Mouse (Mus musculus): ENCODE measurements at regions not wholly inside any gene's neighbourhood (a gene's known extent, or its start where the extent isn't known, plus 50 kb on each side); places are given as distances from the start of the nearest gene placed in this dataset.
"Not testable (repeated sequence)": the region's sequence is repeated elsewhere in the genome, so short reads cannot be mapped to it uniquely, and the experiment has no call there.

- no peak for DNase-seq (ENCODE audit: low read depth in 2 of 2, low spot score in 2 of 2)
Measured at GRCm38 (mm10) chr13:46038441-46039331, 73.9 kb upstream of the Atxn1 start.

GRCm38 (mm10) chr13:46032281-46032680 lies 67.5 kb upstream of the Atxn1 start:
- no peak for DNase-seq (ENCODE audit: low read depth in 2 of 2, low spot score in 2 of 2)

GRCm38 (mm10) chr13:46026018-46026417 lies 61.2 kb upstream of the Atxn1 start:
- DNase-seq (ENCODE audit: low read depth in 2 of 2, low spot score in 2 of 2), result no peak

- DNase-seq (ENCODE audit: low read depth in 2 of 2, low spot score in 2 of 2), result no peak
Measured at GRCm38 (mm10) chr13:46023630-46024041, 58.8 kb upstream of the Atxn1 start.

DNA sequence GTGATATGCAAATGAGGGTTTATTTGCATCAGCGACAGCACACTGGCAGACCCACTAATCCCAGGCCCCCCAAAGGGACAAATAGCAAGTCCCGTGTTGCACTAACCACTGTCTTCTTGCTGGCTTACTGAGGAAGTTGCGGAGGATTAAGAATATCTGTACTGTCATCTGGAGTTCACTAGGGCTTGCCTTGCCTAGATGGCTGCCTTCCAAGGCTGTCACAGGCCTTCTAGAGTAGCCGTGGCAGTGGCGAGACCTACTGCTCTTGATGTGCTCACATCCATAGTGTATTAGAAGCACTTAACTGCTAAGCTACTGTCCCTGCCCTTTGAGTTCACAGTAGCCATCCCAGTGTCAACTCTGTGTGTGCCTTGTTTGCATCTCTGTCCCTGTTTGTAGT lies 58.4 kb upstream of the Atxn1 start:
- DNase-seq (ENCODE audit: low read depth in 2 of 2, low spot score in 2 of 2), result no peak

DNA sequence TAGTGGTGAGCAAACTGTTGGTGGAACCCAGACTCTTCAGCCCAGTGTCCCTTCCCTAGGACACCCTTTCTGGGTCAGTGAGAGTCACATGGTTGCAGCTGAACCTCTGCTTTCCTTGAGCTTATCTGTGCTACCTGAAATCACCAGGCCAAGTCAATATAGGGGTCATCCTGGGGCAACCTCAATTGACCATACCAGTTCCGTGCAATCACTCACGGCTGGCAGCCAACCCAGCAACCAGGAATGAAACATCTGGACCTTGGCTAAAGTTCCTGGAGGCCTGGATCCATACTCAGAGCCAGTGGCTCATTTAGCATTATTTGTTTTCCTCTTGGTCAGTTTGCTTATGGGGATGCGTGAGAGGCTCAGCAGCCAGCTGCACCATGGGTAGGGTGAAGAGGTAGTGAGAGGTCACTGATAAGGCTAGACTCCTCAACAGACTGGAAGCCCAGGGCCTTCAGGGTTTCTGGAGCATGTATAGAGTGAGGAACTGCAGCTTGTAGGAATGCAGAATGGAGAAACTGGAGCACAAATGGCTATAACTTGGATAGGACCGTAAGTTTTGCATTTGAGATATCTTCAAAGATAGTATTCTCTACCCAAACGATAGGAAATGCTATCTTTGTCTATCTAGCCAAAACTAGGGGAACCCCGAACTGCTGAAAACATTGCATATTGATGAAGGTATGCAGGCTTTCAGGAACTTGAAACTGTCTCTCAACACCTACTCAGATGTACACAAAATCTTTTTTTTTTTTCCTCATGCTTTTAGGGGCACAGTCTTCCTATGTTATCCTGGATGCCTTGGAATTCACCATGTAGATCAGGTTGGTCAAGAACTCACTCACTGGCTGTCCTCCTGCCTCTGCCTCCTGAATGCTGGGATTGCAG lies 56.4 kb upstream of the Atxn1 start:
- DNase-seq (ENCODE audit: low read depth in 2 of 2, low spot score in 2 of 2), result no peak

DNA sequence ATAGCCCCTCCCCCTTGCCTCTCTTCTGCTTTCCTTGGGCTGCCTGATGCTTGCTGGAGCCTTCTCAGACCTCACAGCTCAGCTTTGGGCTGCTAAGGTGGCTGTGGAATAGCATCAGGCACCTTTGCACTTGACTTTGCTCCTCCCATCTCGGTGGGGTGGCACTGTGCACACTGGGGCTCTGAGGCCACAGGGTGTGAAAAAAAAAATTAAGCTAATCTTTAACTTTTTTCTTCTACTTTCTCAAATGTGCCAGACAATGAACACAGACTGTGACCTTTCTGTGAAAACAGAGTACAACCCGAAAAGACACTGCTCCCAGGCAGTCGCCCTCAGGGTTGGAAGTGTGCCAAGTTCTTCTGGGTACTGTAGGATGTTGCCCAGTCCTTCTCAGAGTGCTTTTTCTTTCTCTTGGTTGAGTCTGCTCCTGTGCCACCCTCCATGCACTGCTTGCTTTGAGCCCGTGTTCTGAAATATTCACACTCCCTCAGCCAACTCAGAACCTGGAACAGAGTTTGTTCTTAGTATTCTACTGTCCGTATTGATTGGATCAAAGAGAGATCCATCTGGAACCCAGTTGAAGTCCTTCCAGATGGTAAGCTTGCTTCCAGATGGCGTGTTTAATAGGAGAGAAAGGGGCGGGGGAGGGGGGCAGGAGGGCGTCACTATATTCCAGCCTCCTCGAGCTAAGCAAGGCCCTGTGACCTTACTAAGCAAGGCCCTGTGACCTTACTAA lies 54.8 kb upstream of the Atxn1 start:
- no peak for DNase-seq (ENCODE audit: low read depth in 2 of 2, low spot score in 2 of 2)

DNA sequence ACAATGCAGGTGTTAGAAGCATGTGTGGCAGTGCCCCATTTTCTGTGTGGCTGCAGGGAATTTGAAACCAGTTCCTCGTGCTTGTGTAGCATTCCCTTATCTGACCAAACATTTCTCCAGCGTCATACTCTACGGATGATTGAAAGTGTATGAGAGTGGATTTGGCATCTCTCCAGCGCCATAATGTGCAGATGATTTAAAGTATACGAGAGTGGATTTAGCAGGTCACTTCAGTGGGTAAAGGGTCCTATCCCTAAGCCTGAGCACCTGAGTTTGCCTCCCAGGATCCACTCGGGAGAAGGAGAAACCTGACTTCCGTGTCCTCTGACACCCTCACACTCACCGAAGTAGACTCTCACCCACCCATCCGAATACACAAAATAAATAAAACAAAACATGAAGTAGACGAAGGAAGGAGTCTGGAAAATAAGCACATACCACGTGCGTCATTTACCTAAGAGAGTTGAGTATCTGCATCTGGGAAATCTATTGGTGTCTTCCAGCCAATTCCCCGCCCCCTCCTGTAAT lies 54.2 kb upstream of the Atxn1 start:
- DNase-seq (ENCODE audit: low read depth in 2 of 2, low spot score in 2 of 2), result no peak

- no peak for DNase-seq (ENCODE audit: low read depth in 2 of 2, low spot score in 2 of 2)
Measured at GRCm38 (mm10) chr13:46017742-46018141, 52.9 kb upstream of the Atxn1 start.

DNA sequence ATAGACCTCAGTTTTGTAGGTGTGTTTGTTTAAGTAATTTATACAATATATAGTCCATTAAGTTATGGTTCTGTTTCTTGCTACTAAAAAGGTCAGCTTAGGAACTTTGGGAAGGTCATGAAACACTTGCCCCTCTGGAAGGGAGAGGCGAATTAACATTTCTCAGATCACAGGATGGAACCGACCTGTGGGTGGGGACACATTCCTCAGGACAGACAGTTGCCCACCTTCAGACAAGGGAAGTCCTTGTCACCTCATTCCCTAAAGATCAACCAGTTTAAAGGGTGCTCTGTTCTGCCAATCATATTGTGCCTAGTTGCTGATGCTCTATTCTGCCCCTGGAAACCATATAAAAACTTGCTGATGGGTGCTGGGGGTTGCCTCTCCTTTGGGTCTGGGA lies 52.2 kb upstream of the Atxn1 start:
- DNase-seq (ENCODE audit: low read depth in 2 of 2, low spot score in 2 of 2), result not testable (repeated sequence)

- no peak for DNase-seq (ENCODE audit: low read depth in 2 of 2, low spot score in 2 of 2)
Measured at GRCm38 (mm10) chr13:46015231-46015630, 50.4 kb upstream of the Atxn1 start.

DNA sequence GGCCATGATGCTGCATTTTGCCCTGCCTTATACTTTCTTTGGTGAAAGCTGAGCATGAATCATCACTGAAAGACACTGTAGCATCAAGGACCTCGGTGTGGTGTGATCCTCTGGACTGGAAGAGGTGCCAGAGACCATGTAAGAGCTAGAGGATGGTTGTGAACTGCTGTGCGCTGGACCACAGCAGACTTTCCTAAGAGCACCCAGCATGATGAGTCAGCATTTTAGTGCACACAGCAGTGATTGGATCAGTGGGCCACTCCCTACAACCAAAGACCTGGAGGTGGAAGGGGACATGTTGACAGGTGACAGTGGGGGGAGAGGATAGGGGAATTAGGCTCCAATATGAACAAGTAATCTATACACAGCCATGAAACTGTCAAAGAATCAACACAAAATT lies 49.8 kb upstream of the Atxn1 start:
- no peak for DNase-seq (ENCODE audit: low read depth in 2 of 2, low spot score in 2 of 2)
